Mouse (Mus musculus): ENCODE measurements around the gene Ddt. TPM values are rescaled to one million over a fixed set of nuclear protein-coding genes. Genes with fewer than 3 reads are reported as not detected.

Gene Ddt
- 62.2 and 79.4 TPM in 2 replicates for polyA plus RNA-seq (2015; fragmentation: Nextera tagmentation; extraction: Ambion mirVana)

- peak within 1 kb of the TSS; percentile 99 for H3K4me2 ChIP-seq
- H3K9ac ChIP-seq: peak within 1 kb of the TSS; percentile 74
- H3K4me1 ChIP-seq: peaks cover 9% of the 10 kb centered on the region; the same call in 1 of the 2 replicates
- 0 out of 2 replicates have a peak within 1 kb of the TSS, but pooled peaks have one; percentile 9 for H3K27ac ChIP-seq
- H3K9me3 ChIP-seq: no peaks in the 10 kb centered on the region
- no peaks in the 10 kb centered on the region for H3K36me3 ChIP-seq
- peak; percentile 92 for ATAC-seq (ENCODE audit: borderline replicate concordance, extremely low read depth, low FRiP score, low TSS enrichment)
- WGBS: under 1% methylated on average over 46 of the region's 47 CpGs
- no peaks in the 10 kb centered on the region for H3K27me3 ChIP-seq
- H3K4me3 ChIP-seq: peak within 1 kb of the TSS; percentile 71
Observed at GRCm38 (mm10) chr10:75772795-75773664, at the start of gene Ddt. Ddt (minus strand) TSS chr10:75773414.

GRCm38 (mm10) chr10:75822443-75822842 is 49.2 kb upstream of the Ddt start, which contains the start of gene Gstt4:
Gstt4 (minus strand) TSS chr10:75822543.
- 94% methylated on average over 2 of the region's 2 CpGs for WGBS
- ATAC-seq (ENCODE audit: borderline replicate concordance, extremely low read depth, low FRiP score, low TSS enrichment): no peak
- no peak within 1 kb of the TSS for H3K4me2 ChIP-seq
- no peaks in the 10 kb centered on the region for H3K36me3 ChIP-seq
- peaks cover 5% of the 10 kb centered on the region for H3K4me1 ChIP-seq
- no peak within 1 kb of the TSS for H3K27ac ChIP-seq
- H3K27me3 ChIP-seq: no peaks in the 10 kb centered on the region
- no peaks in the 10 kb centered on the region for H3K9me3 ChIP-seq
- no peak within 1 kb of the TSS for H3K4me3 ChIP-seq
- no peak within 1 kb of the TSS for H3K9ac ChIP-seq

GRCm38 (mm10) chr10:75819882-75820281 is 46.7 kb upstream of the Ddt start:
- no peak overlapping the region for H3K9ac ChIP-seq
- WGBS: 81% methylated on average over 5 of the region's 5 CpGs
- no peak overlapping the region for H3K4me2 ChIP-seq
- H3K9me3 ChIP-seq: no peaks in the 10 kb centered on the region
- no peaks in the 10 kb centered on the region for H3K4me1 ChIP-seq
- no peak overlapping the region for H3K27ac ChIP-seq
- no peak overlapping the region for H3K4me3 ChIP-seq
- no peaks in the 10 kb centered on the region for H3K36me3 ChIP-seq
- ATAC-seq (ENCODE audit: borderline replicate concordance, extremely low read depth, low FRiP score, low TSS enrichment): no peak
- no peaks in the 10 kb centered on the region for H3K27me3 ChIP-seq

- H3K27me3 ChIP-seq: no peaks in the 10 kb centered on the region
- H3K4me1 ChIP-seq: no peaks in the 10 kb centered on the region
- 50% methylated on average over 10 of the region's 10 CpGs for WGBS
- H3K36me3 ChIP-seq: no peaks in the 10 kb centered on the region
- no peak overlapping the region for H3K4me2 ChIP-seq
- H3K9ac ChIP-seq: no peak overlapping the region
- no peak overlapping the region for H3K27ac ChIP-seq
- ATAC-seq (ENCODE audit: borderline replicate concordance, extremely low read depth, low FRiP score, low TSS enrichment): no peak
- H3K9me3 ChIP-seq: no peaks in the 10 kb centered on the region
- no peak overlapping the region for H3K4me3 ChIP-seq
Observed at GRCm38 (mm10) chr10:75818641-75819040, 45.4 kb upstream of the Ddt start.

GRCm38 (mm10) chr10:75804217-75804616 is 31.0 kb upstream of the Ddt start:
- Histone ChIP-seq H3K4me2 (no peak overlapping the region), H3K27me3 (no peaks in the 10 kb centered on the region), H3K4me3 (no peak overlapping the region), H3K36me3 (no peaks in the 10 kb centered on the region), H3K9me3 (no peaks in the 10 kb centered on the region), H3K27ac (no peak overlapping the region), H3K4me1 (no peaks in the 10 kb centered on the region), H3K9ac (no peak overlapping the region)
- ATAC-seq (ENCODE audit: borderline replicate concordance, extremely low read depth, low FRiP score, low TSS enrichment): no peak
- WGBS: 48% methylated on average over 2 of the region's 2 CpGs

GRCm38 (mm10) chr10:75798176-75798696 is 25.0 kb upstream of the Ddt start, which contains the start of gene Gstt1:
Gstt1 (minus strand) TSS chr10:75798584.
- peak; percentile 45; the same call in 1 of the 2 replicates for ATAC-seq (ENCODE audit: borderline replicate concordance, extremely low read depth, low FRiP score, low TSS enrichment)
- H3K4me2 ChIP-seq: peak within 1 kb of the TSS; percentile 73
- peak within 1 kb of the TSS; percentile 46 for H3K4me3 ChIP-seq
- 2% methylated on average over 18 of the region's 18 CpGs for WGBS
- no peaks in the 10 kb centered on the region for H3K36me3 ChIP-seq
- peak within 1 kb of the TSS; percentile 32 for H3K27ac ChIP-seq
- H3K27me3 ChIP-seq: no peaks in the 10 kb centered on the region
- peaks cover 17% of the 10 kb centered on the region for H3K4me1 ChIP-seq
- peak within 1 kb of the TSS; percentile 30 for H3K9ac ChIP-seq
- no peaks in the 10 kb centered on the region for H3K9me3 ChIP-seq

- peak overlapping the region; percentile 32 for H3K27ac ChIP-seq
- no peaks in the 10 kb centered on the region for H3K27me3 ChIP-seq
- peak overlapping the region; percentile 73 for H3K4me2 ChIP-seq
- H3K4me1 ChIP-seq: peaks cover 17% of the 10 kb centered on the region
- no peaks in the 10 kb centered on the region for H3K9me3 ChIP-seq
- ATAC-seq (ENCODE audit: borderline replicate concordance, extremely low read depth, low FRiP score, low TSS enrichment): peak; percentile 71; the same call in 1 of the 2 replicates
- no peaks in the 10 kb centered on the region for H3K36me3 ChIP-seq
- H3K9ac ChIP-seq: peak overlapping the region; percentile 30
- H3K4me3 ChIP-seq: peak overlapping the region; percentile 46
- 0% methylated on average over 11 of the region's 12 CpGs for WGBS
Observed at GRCm38 (mm10) chr10:75797619-75798175, 24.5 kb upstream of the Ddt start.

- H3K4me1 ChIP-seq: peaks cover 17% of the 10 kb centered on the region
- no peak overlapping the region for H3K27ac ChIP-seq
Observed at GRCm38 (mm10) chr10:75796731-75797516, 23.7 kb upstream of the Ddt start.

GRCm38 (mm10) chr10:75794880-75795279 is 21.7 kb upstream of the Ddt start:
- H3K9ac ChIP-seq: no peak overlapping the region
- H3K9me3 ChIP-seq: no peaks in the 10 kb centered on the region
- no peak overlapping the region for H3K27ac ChIP-seq
- no peaks in the 10 kb centered on the region for H3K27me3 ChIP-seq
- no peak overlapping the region for H3K4me3 ChIP-seq
- WGBS: 37% methylated on average over 3 of the region's 3 CpGs
- ATAC-seq (ENCODE audit: borderline replicate concordance, extremely low read depth, low FRiP score, low TSS enrichment): no peak
- no peak overlapping the region for H3K4me2 ChIP-seq
- no peaks in the 10 kb centered on the region for H3K36me3 ChIP-seq
- H3K4me1 ChIP-seq: peaks cover 20% of the 10 kb centered on the region

More at GRCm38 (mm10) chr10:75796731-75797516, 23.7 kb upstream of the Ddt start:
- H3K9me3 ChIP-seq: no peaks in the 10 kb centered on the region
- no peaks in the 10 kb centered on the region for H3K36me3 ChIP-seq
- H3K4me2 ChIP-seq: peak overlapping the region; percentile 73
- peak overlapping the region; percentile 46 for H3K4me3 ChIP-seq
- WGBS: 36% methylated on average over 11 of the region's 11 CpGs
- ATAC-seq (ENCODE audit: borderline replicate concordance, extremely low read depth, low FRiP score, low TSS enrichment): 0 out of 2 replicates have a peak, but pooled peaks have one; percentile 6
- H3K9ac ChIP-seq: peak overlapping the region; percentile 30
- H3K27me3 ChIP-seq: no peaks in the 10 kb centered on the region

GRCm38 (mm10) chr10:75790773-75791172 is 17.6 kb upstream of the Ddt start:
- WGBS: 8% methylated on average over 7 of the region's 7 CpGs
- Histone ChIP-seq H3K4me1 (peaks cover 14% of the 10 kb centered on the region), H3K27ac (peak overlapping the region; percentile 7; the same call in 1 of the 2 replicates), H3K27me3 (no peaks in the 10 kb centered on the region), H3K36me3 (no peaks in the 10 kb centered on the region), H3K9ac (no peak overlapping the region), H3K4me2 (no peak overlapping the region), H3K4me3 (no peak overlapping the region), H3K9me3 (no peaks in the 10 kb centered on the region)
- no peak for ATAC-seq (ENCODE audit: borderline replicate concordance, extremely low read depth, low FRiP score, low TSS enrichment)

GRCm38 (mm10) chr10:75789841-75790240 is 16.6 kb upstream of the Ddt start:
- Histone ChIP-seq H3K27me3 (no peaks in the 10 kb centered on the region), H3K4me1 (peaks cover 8% of the 10 kb centered on the region), H3K9ac (no peak overlapping the region), H3K27ac (no peak overlapping the region), H3K4me3 (no peak overlapping the region), H3K9me3 (no peaks in the 10 kb centered on the region), H3K4me2 (no peak overlapping the region), H3K36me3 (no peaks in the 10 kb centered on the region)
- ATAC-seq (ENCODE audit: borderline replicate concordance, extremely low read depth, low FRiP score, low TSS enrichment): no peak
- WGBS: 68% methylated on average over 5 of the region's 5 CpGs

All from lung, embryonic 15.5 days (tissue).